Mouse (Mus musculus): Measurements from ENCODE around the gene Psg17. TPM values are rescaled to one million over a fixed set of nuclear protein-coding genes. Genes with fewer than 3 reads are reported as not detected.
"Not testable (repeated sequence)": the region's sequence is repeated elsewhere in the genome, so short reads cannot be mapped to it uniquely, and the experiment has no call there.

Psg17 gene
- 0.11 TPM in 1 of 2 replicates, not detected in the other for polyA plus RNA-seq (2016; fragmentation: Nextera tagmentation; extraction: Ambion mirVana)

- 80% methylated on average over 3 of the region's 3 CpGs for WGBS
- no peaks in the 10 kb centered on the region for H3K9me3 ChIP-seq
- H3K36me3 ChIP-seq (replicated peaks), result no peaks in the 10 kb centered on the region
- H3K27ac ChIP-seq (replicated peaks), result no peak within 1 kb of the TSS
- DNase-seq (ENCODE audit: low spot score), result no peak
- H3K4me3 ChIP-seq, result no peak within 1 kb of the TSS
- H3K27me3 ChIP-seq (replicated peaks; ENCODE audit: low read depth, poor library complexity, severe bottlenecking), result no peaks in the 10 kb centered on the region
- no peaks in the 10 kb centered on the region for H3K4me1 ChIP-seq
These were observed at the start of gene Psg17 for GRCm38 (mm10) chr7:18821507-18821906. Psg17 (minus strand) TSS chr7:18821607.

GRCm38 (mm10) chr7:18871031-18871430, 49.6 kb upstream of the Psg17 start, which contains the start of gene Pglyrp1:
Pglyrp1 (plus strand) TSS chr7:18871331.
- DNase-seq (ENCODE audit: low spot score); H3K27me3 ChIP-seq (replicated peaks; ENCODE audit: low read depth, poor library complexity, severe bottlenecking); H3K27ac ChIP-seq (replicated peaks); H3K4me3 ChIP-seq; H3K4me1 ChIP-seq; H3K36me3 ChIP-seq (replicated peaks); H3K9me3 ChIP-seq: not testable (repeated sequence)
- WGBS, result 100% methylated on average over 1 of the region's 8 CpGs

GRCm38 (mm10) chr7:18868491-18868890, 47.1 kb upstream of the Psg17 start:
- H3K9me3 ChIP-seq, result peaks cover 8% of the 10 kb centered on the region; the same call in 1 of the 2 replicates
- H3K36me3 ChIP-seq (replicated peaks), result no peaks in the 10 kb centered on the region
- no peaks in the 10 kb centered on the region for H3K27me3 ChIP-seq (replicated peaks; ENCODE audit: low read depth, poor library complexity, severe bottlenecking)
- H3K27ac ChIP-seq (replicated peaks), result no peak overlapping the region
- peaks cover 10% of the 10 kb centered on the region; the same call in 1 of the 2 replicates for H3K4me1 ChIP-seq
- no peak for DNase-seq (ENCODE audit: low spot score)
- WGBS, result 88% methylated on average over 2 of the region's 2 CpGs
- H3K4me3 ChIP-seq, result no peak overlapping the region

GRCm38 (mm10) chr7:18862801-18863200, 41.4 kb upstream of the Psg17 start:
- DNase-seq (ENCODE audit: low spot score), result no peak
- Histone ChIP-seq H3K36me3 (replicated peaks) (no peaks in the 10 kb centered on the region), H3K4me3 (no peak overlapping the region), H3K27me3 (replicated peaks; ENCODE audit: low read depth, poor library complexity, severe bottlenecking) (no peaks in the 10 kb centered on the region), H3K27ac (replicated peaks) (no peak overlapping the region), H3K4me1 (peaks cover 7% of the 10 kb centered on the region; the same call in 1 of the 2 replicates), H3K9me3 (peaks cover 6% of the 10 kb centered on the region; the same call in 1 of the 2 replicates)
- 86% methylated on average over 6 of the region's 6 CpGs for WGBS

- Histone ChIP-seq H3K27me3 (replicated peaks; ENCODE audit: low read depth, poor library complexity, severe bottlenecking) (no peaks in the 10 kb centered on the region), H3K4me1 (peaks cover 7% of the 10 kb centered on the region; the same call in 1 of the 2 replicates), H3K9me3 (0 out of 2 replicates have a peak, but pooled peaks cover under 1% of the 10 kb centered on the region), H3K27ac (replicated peaks) (0 out of 2 replicates have a peak overlapping the region, but pooled peaks have one; percentile 21), H3K36me3 (replicated peaks) (no peaks in the 10 kb centered on the region), H3K4me3 (no peak overlapping the region)
- WGBS, result 76% methylated on average over 5 of the region's 5 CpGs
- DNase-seq (ENCODE audit: low spot score), result no peak
These were observed 37.0 kb upstream of the Psg17 start for GRCm38 (mm10) chr7:18858310-18858916.

- Histone ChIP-seq H3K36me3 (replicated peaks) (no peaks in the 10 kb centered on the region), H3K4me1 (no peaks in the 10 kb centered on the region), H3K4me3 (no peak overlapping the region), H3K27ac (replicated peaks) (no peak overlapping the region), H3K27me3 (replicated peaks; ENCODE audit: low read depth, poor library complexity, severe bottlenecking) (no peaks in the 10 kb centered on the region), H3K9me3 (no peaks in the 10 kb centered on the region)
- DNase-seq (ENCODE audit: low spot score), result no peak
- 90% methylated on average over 1 of the region's 1 CpGs for WGBS
These were observed 27.0 kb upstream of the Psg17 start for GRCm38 (mm10) chr7:18848395-18848794.

GRCm38 (mm10) chr7:18844811-18845210, 23.4 kb upstream of the Psg17 start:
- DNase-seq (ENCODE audit: low spot score), result no peak
- H3K4me1 ChIP-seq, result peaks cover 14% of the 10 kb centered on the region
- 43% methylated on average over 5 of the region's 5 CpGs for WGBS
- H3K27me3 ChIP-seq (replicated peaks; ENCODE audit: low read depth, poor library complexity, severe bottlenecking), result no peaks in the 10 kb centered on the region
- H3K36me3 ChIP-seq (replicated peaks), result no peaks in the 10 kb centered on the region
- no peaks in the 10 kb centered on the region for H3K9me3 ChIP-seq
- no peak overlapping the region for H3K4me3 ChIP-seq
- no peak overlapping the region for H3K27ac ChIP-seq (replicated peaks)

GRCm38 (mm10) chr7:18841174-18841567, 19.8 kb upstream of the Psg17 start:
- 69% methylated on average over 1 of the region's 1 CpGs for WGBS
- peak overlapping the region; percentile 54 for H3K4me3 ChIP-seq
- no peaks in the 10 kb centered on the region for H3K36me3 ChIP-seq (replicated peaks)
- peak overlapping the region; percentile 63; the same call in 1 of the 2 replicates for H3K27ac ChIP-seq (replicated peaks)
- no peaks in the 10 kb centered on the region for H3K27me3 ChIP-seq (replicated peaks; ENCODE audit: low read depth, poor library complexity, severe bottlenecking)
- DNase-seq (ENCODE audit: low spot score), result no peak
- H3K9me3 ChIP-seq, result no peaks in the 10 kb centered on the region
- H3K4me1 ChIP-seq, result peaks cover 16% of the 10 kb centered on the region

GRCm38 (mm10) chr7:18840386-18841173, 19.2 kb upstream of the Psg17 start:
- peaks cover 16% of the 10 kb centered on the region for H3K4me1 ChIP-seq
- H3K27me3 ChIP-seq (replicated peaks; ENCODE audit: low read depth, poor library complexity, severe bottlenecking), result no peaks in the 10 kb centered on the region
- H3K4me3 ChIP-seq, result peak overlapping the region; percentile 54
- peak; percentile 67 for DNase-seq (ENCODE audit: low spot score)
- no peaks in the 10 kb centered on the region for H3K9me3 ChIP-seq
- H3K36me3 ChIP-seq (replicated peaks), result no peaks in the 10 kb centered on the region
- 5% methylated on average over 15 of the region's 17 CpGs for WGBS
- peak overlapping the region; percentile 77 for H3K27ac ChIP-seq (replicated peaks)

GRCm38 (mm10) chr7:18839865-18840264, 18.5 kb upstream of the Psg17 start, which contains the start of gene Mill2:
Mill2 (plus strand) TSS chr7:18839966.
- peak within 1 kb of the TSS; percentile 77 for H3K27ac ChIP-seq (replicated peaks)
- H3K36me3 ChIP-seq (replicated peaks), result no peaks in the 10 kb centered on the region
- no peaks in the 10 kb centered on the region for H3K9me3 ChIP-seq
- DNase-seq (ENCODE audit: low spot score), result no peak
- WGBS, result 27% methylated on average over 3 of the region's 3 CpGs
- peaks cover 16% of the 10 kb centered on the region for H3K4me1 ChIP-seq
- H3K27me3 ChIP-seq (replicated peaks; ENCODE audit: low read depth, poor library complexity, severe bottlenecking), result no peaks in the 10 kb centered on the region
- peak within 1 kb of the TSS; percentile 54 for H3K4me3 ChIP-seq

- no peak overlapping the region for H3K27ac ChIP-seq (replicated peaks)
- H3K4me3 ChIP-seq, result no peak overlapping the region
- H3K27me3 ChIP-seq (replicated peaks; ENCODE audit: low read depth, poor library complexity, severe bottlenecking), result no peaks in the 10 kb centered on the region
- 46% methylated on average over 13 of the region's 13 CpGs for WGBS
- H3K4me1 ChIP-seq, result peaks cover 4% of the 10 kb centered on the region; the same call in 1 of the 2 replicates
- H3K9me3 ChIP-seq, result no peaks in the 10 kb centered on the region; the same call in 1 of the 2 replicates
- DNase-seq (ENCODE audit: low spot score), result no peak
- H3K36me3 ChIP-seq (replicated peaks), result no peaks in the 10 kb centered on the region
These were observed 10.9 kb upstream of the Psg17 start for GRCm38 (mm10) chr7:18832298-18832697.

GRCm38 (mm10) chr7:18829545-18829944, 8.1 kb upstream of the Psg17 start:
- Histone ChIP-seq H3K4me1 (peaks cover 4% of the 10 kb centered on the region; the same call in 1 of the 2 replicates), H3K27ac (replicated peaks) (no peak overlapping the region), H3K9me3 (no peaks in the 10 kb centered on the region; the same call in 1 of the 2 replicates), H3K27me3 (replicated peaks; ENCODE audit: low read depth, poor library complexity, severe bottlenecking) (no peaks in the 10 kb centered on the region), H3K36me3 (replicated peaks) (no peaks in the 10 kb centered on the region), H3K4me3 (no peak overlapping the region)
- 88% methylated on average over 7 of the region's 7 CpGs for WGBS
- DNase-seq (ENCODE audit: low spot score), result no peak

Measured in embryonic facial prominence, embryonic 10.5 days (tissue).